Mouse (Mus musculus) MEL (cell line): Measurements from ENCODE around the gene Deaf1. TPM values are rescaled to one million over a fixed set of nuclear protein-coding genes. Genes with fewer than 3 reads are reported as not detected.

Experiments used
- DNase-seq: peaks from one replicate; pipeline ENCODE4 v3.0.0; 2011; ENCODE audit warnings: low read depth, low spot score
- H3K27ac ChIP-seq: 2 replicates; pipeline ENCODE4 v1.5.1; 2012; ENCODE audit warnings: low read depth, mild to moderate bottlenecking, control low read depth, low read length, moderate library complexity; ENCODE audit not compliant: control insufficient read depth
- H3K27me3 ChIP-seq, 2 experiments: fragments of 150-350 bp in 1 of 2; sonication (generic) in 1 of 2; 2 replicates each; pipeline ENCODE4 v1.6.1; 2012; ENCODE audit warnings: low read length in 2 of 2, mild to moderate bottlenecking in 2 of 2, improper control_type of control experiment in 1 of 2, moderate library complexity in 1 of 2; ENCODE audit not compliant: insufficient read depth in 2 of 2, control insufficient read depth in 1 of 2
- H3K36me3 ChIP-seq, 2 experiments: 2 replicates each; pipeline ENCODE4 v1.6.1; 2012 to 2014; ENCODE audit warnings: low read length in 2 of 2, improper control_type of control experiment in 1 of 2, inconsistent platforms in 1 of 2, mild to moderate bottlenecking in 1 of 2; ENCODE audit not compliant: insufficient read depth in 2 of 2, control insufficient read depth in 1 of 2
- H3K4me1 ChIP-seq, 2 experiments: fragments of 150-350 bp in 1 of 2; sonication (generic) in 1 of 2; 2 replicates each; pipeline ENCODE4 v1.6.1; 2012; ENCODE audit warnings: low read length in 2 of 2, improper control_type of control experiment in 1 of 2, mild to moderate bottlenecking in 1 of 2; ENCODE audit not compliant: insufficient read depth in 2 of 2, control insufficient read depth in 1 of 2
- H3K4me3 ChIP-seq, 2 experiments: fragments of 150-350 bp in 1 of 2; sonication (generic) in 1 of 2; 2 replicates each; pipeline ENCODE4 v1.5.1; 2012; ENCODE audit warnings: low read depth in 2 of 2, low read length in 2 of 2, mild to moderate bottlenecking in 2 of 2, moderate library complexity in 2 of 2, control low read depth in 1 of 2, improper control_type of control experiment in 1 of 2; ENCODE audit not compliant: control insufficient read depth in 1 of 2, insufficient read depth in 1 of 2
- H3K79me2 ChIP-seq: 2 replicates; pipeline ENCODE4 v1.6.1; 2012; ENCODE audit warnings: mild to moderate bottlenecking, low read length, moderate library complexity; ENCODE audit not compliant: control insufficient read depth, poor library complexity, insufficient read depth
- H3K9ac ChIP-seq: 2 replicates; pipeline ENCODE4 v1.6.1; 2012; ENCODE audit warnings: low read depth, mild to moderate bottlenecking, control low read depth, low read length, moderate library complexity; ENCODE audit not compliant: control insufficient read depth, poor library complexity, severe bottlenecking
- H3K9me3 ChIP-seq: fragments of 150-350 bp; sonication (generic); replicated peaks from 2 replicates; pipeline ENCODE4 v1.6.1; 2012; ENCODE audit warnings: mild to moderate bottlenecking, low read length, improper control_type of control experiment, moderate library complexity; ENCODE audit not compliant: insufficient read depth
- CHD1 ChIP-seq: IDR thresholded peaks from 2 replicates; pipeline ENCODE4 v1.6.1; 2012; ENCODE audit warnings: low read depth, mild to moderate bottlenecking, inconsistent platforms, low read length, improper control_type of control experiment
- CTCF ChIP-seq, 3 experiments: IDR thresholded peaks in 2 of 3; conservative IDR thresholded peaks in 1 of 3; 2 replicates each; pipeline ENCODE4 v1.5.1; 2011 to 2012; ENCODE audit warnings: low read length in 3 of 3, low read depth in 2 of 3, mild to moderate bottlenecking in 2 of 3, improper control_type of control experiment in 1 of 3, inconsistent platforms in 1 of 3, mixed read lengths in 1 of 3, moderate library complexity in 1 of 3; ENCODE audit not compliant: control insufficient read depth in 1 of 3, insufficient read depth in 1 of 3, poor library complexity in 1 of 3, severe bottlenecking in 1 of 3
- ELF1 ChIP-seq: IDR thresholded peaks from 2 replicates; pipeline ENCODE4 v1.6.1; 2014; ENCODE audit warnings: low read depth, mild to moderate bottlenecking, inconsistent platforms, low read length, improper control_type of control experiment, moderate library complexity
- GABPA ChIP-seq: IDR thresholded peaks from 2 replicates; pipeline ENCODE4 v1.6.1; 2012; ENCODE audit warnings: low read depth, mild to moderate bottlenecking, inconsistent platforms, low read length, improper control_type of control experiment, moderate library complexity
- GATA1 ChIP-seq: IDR thresholded peaks from 2 replicates; pipeline ENCODE4 v1.6.1; 2011; ENCODE audit warnings: low read depth, low read length, improper control_type of control experiment
- KAT2A ChIP-seq: conservative IDR thresholded peaks from 2 replicates; pipeline ENCODE4 v1.6.1; 2012; ENCODE audit warnings: low read depth, low read length, improper control_type of control experiment, inconsistent platforms
- MAX ChIP-seq: IDR thresholded peaks from 2 replicates; pipeline ENCODE4 v1.6.1; 2011; ENCODE audit warnings: low read length, improper control_type of control experiment
- MAZ ChIP-seq: IDR thresholded peaks from 2 replicates; pipeline ENCODE4 v1.6.1; 2012; ENCODE audit warnings: low read depth, mild to moderate bottlenecking, inconsistent platforms, low read length, improper control_type of control experiment
- MYB ChIP-seq: IDR thresholded peaks from 2 replicates; pipeline ENCODE4 v1.6.1; 2011; ENCODE audit warnings: mild to moderate bottlenecking, low read depth, low read length, improper control_type of control experiment
- MYC ChIP-seq: IDR thresholded peaks from 2 replicates; pipeline ENCODE4 v1.6.1; 2011; ENCODE audit warnings: low read depth, mild to moderate bottlenecking, low read length, improper control_type of control experiment, moderate library complexity
- NELFE ChIP-seq: IDR thresholded peaks from 2 replicates; pipeline ENCODE4 v1.6.1; 2011; ENCODE audit warnings: low read depth, low read length, improper control_type of control experiment
- NRF1 ChIP-seq: IDR thresholded peaks from 2 replicates; pipeline ENCODE4 v1.6.1; 2014; ENCODE audit warnings: low read depth, mild to moderate bottlenecking, inconsistent platforms, low read length, improper control_type of control experiment, moderate library complexity; ENCODE audit not compliant: poor library complexity, insufficient read depth, severe bottlenecking
- POLR2A ChIP-seq, 2 experiments: IDR thresholded peaks; 2 replicates each; pipeline ENCODE4 v1.6.1; 2011 to 2012; ENCODE audit warnings: low read length in 2 of 2, mild to moderate bottlenecking in 2 of 2, control low read depth in 1 of 2, improper control_type of control experiment in 1 of 2, low read depth in 1 of 2, moderate library complexity in 1 of 2; ENCODE audit not compliant: control insufficient read depth in 1 of 2, insufficient read depth in 1 of 2, poor library complexity in 1 of 2
- POLR2AphosphoS2 ChIP-seq: IDR thresholded peaks from 2 replicates; pipeline ENCODE4 v1.6.1; 2011; ENCODE audit warnings: low read length, improper control_type of control experiment
- POLR2AphosphoS5 ChIP-seq: IDR thresholded peaks from 2 replicates; pipeline ENCODE4 v1.6.1; 2012; ENCODE audit warnings: low read depth, borderline replicate concordance, mild to moderate bottlenecking, inconsistent platforms, low read length, moderate library complexity, mixed read lengths
- RAD21 ChIP-seq: IDR thresholded peaks from 2 replicates; pipeline ENCODE4 v1.6.1; 2011; ENCODE audit warnings: mild to moderate bottlenecking, low read depth, low read length, improper control_type of control experiment
- SIN3A ChIP-seq: IDR thresholded peaks from 2 replicates; pipeline ENCODE4 v1.6.1; 2012; ENCODE audit warnings: low read length, improper control_type of control experiment, inconsistent platforms
- SMC3 ChIP-seq: IDR thresholded peaks from 2 replicates; pipeline ENCODE4 v1.6.1; 2011; ENCODE audit warnings: low read depth, low read length, improper control_type of control experiment
- TAL1 ChIP-seq: IDR thresholded peaks from 2 replicates; pipeline ENCODE4 v1.6.1; 2012; ENCODE audit warnings: mild to moderate bottlenecking, inconsistent platforms, low read length, moderate library complexity, mixed read lengths
- TBP ChIP-seq: IDR thresholded peaks from 2 replicates; pipeline ENCODE4 v1.8.0; 2011; ENCODE audit warnings: low read depth, low read length, improper control_type of control experiment
- TCF12 ChIP-seq: IDR thresholded peaks from 2 replicates; pipeline ENCODE4 v1.6.1; 2014; ENCODE audit warnings: low read depth, mild to moderate bottlenecking, inconsistent platforms, low read length, improper control_type of control experiment, moderate library complexity
- UBTF ChIP-seq: IDR thresholded peaks from 2 replicates; pipeline ENCODE4 v1.6.1; 2012; ENCODE audit warnings: low read depth, mild to moderate bottlenecking, inconsistent platforms, low read length, improper control_type of control experiment, moderate library complexity, borderline replicate concordance; ENCODE audit not compliant: insufficient read depth
- USF2 ChIP-seq, 2 experiments: IDR thresholded peaks; 2 replicates each; pipeline ENCODE4 v1.6.1; 2011 to 2012; ENCODE audit warnings: improper control_type of control experiment in 2 of 2, low read length in 2 of 2, borderline replicate concordance in 1 of 2, inconsistent platforms in 1 of 2, low read depth in 1 of 2, mild to moderate bottlenecking in 1 of 2; ENCODE audit not compliant: insufficient read depth in 1 of 2
- ZMIZ1 ChIP-seq: IDR thresholded peaks from 2 replicates; pipeline ENCODE4 v1.6.1; 2012; ENCODE audit warnings: low read depth, mild to moderate bottlenecking, inconsistent platforms, low read length, improper control_type of control experiment, moderate library complexity
- polyA plus RNA-seq, 2 experiments: library from polyadenylated mRNA; stranded (reverse) in 1 of 2; unstranded in 1 of 2; fragments of >175 nt in 1 of 2; fragments of >200 nt in 1 of 2; gene quantifications; 2 replicates each; pipeline versions ENCODE4 v1.2.1 to v1.2.4; 2012; ENCODE audit warnings: low replicate concordance in 2 of 2, low read depth in 1 of 2; ENCODE audit not compliant: insufficient read length in 2 of 2, insufficient read depth in 1 of 2, missing spikeins in 1 of 2
- total RNA-seq: library from RNA; depleted of rRNA; stranded (reverse); fragments of 300-350 nt; gene quantifications from 2 replicates; pipeline ENCODE4 v1.2.3, GENCODE M21; 2012

Deaf1 gene
- total and polyA plus RNA-seq, 3 experiments = 13.2 to 91.1 TPM; not detected in 1

GRCm38 (mm10) chr7:141374399-141374798 lies 46.9 kb upstream of the Deaf1 start:
- DNase-seq = no peak
- H3K9ac ChIP-seq = no peak overlapping the region
- no peak overlapping the region for H3K27ac ChIP-seq
- no peaks in the 10 kb centered on the region for H3K9me3 ChIP-seq
- TF ChIP-seq USF2 (IDR thresholded peaks at IDR 0.05; ENCODE audit: borderline replicate concordance in 1 of 2, insufficient read depth in 1 of 2, low read depth in 1 of 2, low read length in 2 of 2) = no peak
- no peak for TF ChIP-seq TCF12
- TF ChIP-seq UBTF = no peak
- TF ChIP-seq GABPA = no peak
- no peak for TF ChIP-seq POLR2AphosphoS2
- no peak for TF ChIP-seq POLR2AphosphoS5
- H3K4me3 ChIP-seq = no peak overlapping the region
- H3K27me3 ChIP-seq = no peaks in the 10 kb centered on the region
- peaks cover 8 to 16% of the 10 kb centered on the region in 2 experiments for H3K4me1 ChIP-seq
- H3K79me2 ChIP-seq = no peaks in the 10 kb centered on the region
- H3K36me3 ChIP-seq = peaks cover 0 to 21% of the 10 kb centered on the region in 2 experiments; a peak in 2 of 4 replicates

GRCm38 (mm10) chr7:141373611-141374010 lies 46.1 kb upstream of the Deaf1 start:
- H3K9me3 ChIP-seq = no peaks in the 10 kb centered on the region
- H3K9ac ChIP-seq = no peak overlapping the region
- no peak overlapping the region for H3K27ac ChIP-seq
- H3K4me1 ChIP-seq = peaks cover 8 to 19% of the 10 kb centered on the region in 2 experiments
- H3K4me3 ChIP-seq = no peak overlapping the region
- TF ChIP-seq CHD1 = no peak
- no peak for TF ChIP-seq TCF12
- TF ChIP-seq KAT2A = no peak
- TF ChIP-seq ZMIZ1 = no peak
- no peak for TF ChIP-seq NRF1
- TF ChIP-seq ELF1 = no peak
- no peak for TF ChIP-seq TBP
- TF ChIP-seq MAX = no peak
- TF ChIP-seq POLR2AphosphoS2 = no peak
- TF ChIP-seq MYB = no peak
- TF ChIP-seq SIN3A = no peak
- TF ChIP-seq GATA1 = no peak
- no peak for TF ChIP-seq CTCF (IDR thresholded peaks at IDR 0.05 in 2 of 3, conservative IDR thresholded peaks at IDR 0.05 in 1 of 3; ENCODE audit: control insufficient read depth in 1 of 3, insufficient read depth in 1 of 3, low read depth in 2 of 3, low read length in 3 of 3, poor library complexity in 1 of 3, severe bottlenecking in 1 of 3)
- no peak for TF ChIP-seq TAL1
- no peak for TF ChIP-seq SMC3
- TF ChIP-seq NELFE = no peak
- TF ChIP-seq RAD21 = no peak
- no peak for TF ChIP-seq MYC
- no peak for TF ChIP-seq POLR2A (IDR thresholded peaks at IDR 0.05; ENCODE audit: control insufficient read depth in 1 of 2, insufficient read depth in 1 of 2, low read depth in 1 of 2, low read length in 2 of 2, poor library complexity in 1 of 2)
- no peak for TF ChIP-seq MAZ
- H3K27me3 ChIP-seq = no peaks in the 10 kb centered on the region
- peaks cover 0 to 15% of the 10 kb centered on the region in 2 experiments; a peak in 2 of 4 replicates for H3K36me3 ChIP-seq
- H3K79me2 ChIP-seq = no peaks in the 10 kb centered on the region
- DNase-seq = no peak
